Mouse (Mus musculus) MEL (cell line): ENCODE data around the gene Adgrv1. TPM values are rescaled to one million over a fixed set of nuclear protein-coding genes. Genes with fewer than 3 reads are reported as not detected.
A peak's percentile ranks its signal among the peaks of the same experiment; 100 is the strongest.

Source experiments
- DNase-seq: peaks from one replicate; pipeline ENCODE4 v3.0.0; 2011; ENCODE audit warnings: low read depth, low spot score
- H3K27ac ChIP-seq: 2 replicates; pipeline ENCODE4 v1.5.1; 2012; ENCODE audit warnings: low read depth, mild to moderate bottlenecking, control low read depth, low read length, moderate library complexity; ENCODE audit not compliant: control insufficient read depth
- H3K27me3 ChIP-seq, 2 experiments: fragments of 150-350 bp in 1 of 2; sonication (generic) in 1 of 2; 2 replicates each; pipeline ENCODE4 v1.6.1; 2012; ENCODE audit warnings: low read length in 2 of 2, mild to moderate bottlenecking in 2 of 2, improper control_type of control experiment in 1 of 2, moderate library complexity in 1 of 2; ENCODE audit not compliant: insufficient read depth in 2 of 2, control insufficient read depth in 1 of 2
- H3K36me3 ChIP-seq, 2 experiments: 2 replicates each; pipeline ENCODE4 v1.6.1; 2012 to 2014; ENCODE audit warnings: low read length in 2 of 2, improper control_type of control experiment in 1 of 2, inconsistent platforms in 1 of 2, mild to moderate bottlenecking in 1 of 2; ENCODE audit not compliant: insufficient read depth in 2 of 2, control insufficient read depth in 1 of 2
- H3K4me1 ChIP-seq, 2 experiments: fragments of 150-350 bp in 1 of 2; sonication (generic) in 1 of 2; 2 replicates each; pipeline ENCODE4 v1.6.1; 2012; ENCODE audit warnings: low read length in 2 of 2, improper control_type of control experiment in 1 of 2, mild to moderate bottlenecking in 1 of 2; ENCODE audit not compliant: insufficient read depth in 2 of 2, control insufficient read depth in 1 of 2
- H3K4me3 ChIP-seq, 2 experiments: fragments of 150-350 bp in 1 of 2; sonication (generic) in 1 of 2; 2 replicates each; pipeline ENCODE4 v1.5.1; 2012; ENCODE audit warnings: low read depth in 2 of 2, low read length in 2 of 2, mild to moderate bottlenecking in 2 of 2, moderate library complexity in 2 of 2, control low read depth in 1 of 2, improper control_type of control experiment in 1 of 2; ENCODE audit not compliant: control insufficient read depth in 1 of 2, insufficient read depth in 1 of 2
- H3K79me2 ChIP-seq: 2 replicates; pipeline ENCODE4 v1.6.1; 2012; ENCODE audit warnings: mild to moderate bottlenecking, low read length, moderate library complexity; ENCODE audit not compliant: control insufficient read depth, poor library complexity, insufficient read depth
- H3K9ac ChIP-seq: 2 replicates; pipeline ENCODE4 v1.6.1; 2012; ENCODE audit warnings: low read depth, mild to moderate bottlenecking, control low read depth, low read length, moderate library complexity; ENCODE audit not compliant: control insufficient read depth, poor library complexity, severe bottlenecking
- H3K9me3 ChIP-seq: fragments of 150-350 bp; sonication (generic); replicated peaks from 2 replicates; pipeline ENCODE4 v1.6.1; 2012; ENCODE audit warnings: mild to moderate bottlenecking, low read length, improper control_type of control experiment, moderate library complexity; ENCODE audit not compliant: insufficient read depth
- BHLHE40 ChIP-seq: IDR thresholded peaks from 2 replicates; pipeline ENCODE4 v1.6.1; 2012; ENCODE audit warnings: low read depth, mild to moderate bottlenecking, inconsistent platforms, low read length, improper control_type of control experiment, borderline replicate concordance
- CTCF ChIP-seq, 3 experiments: IDR thresholded peaks in 2 of 3; conservative IDR thresholded peaks in 1 of 3; 2 replicates each; pipeline ENCODE4 v1.5.1; 2011 to 2012; ENCODE audit warnings: low read length in 3 of 3, low read depth in 2 of 3, mild to moderate bottlenecking in 2 of 3, improper control_type of control experiment in 1 of 3, inconsistent platforms in 1 of 3, mixed read lengths in 1 of 3, moderate library complexity in 1 of 3; ENCODE audit not compliant: control insufficient read depth in 1 of 3, insufficient read depth in 1 of 3, poor library complexity in 1 of 3, severe bottlenecking in 1 of 3
- E2F4 ChIP-seq: IDR thresholded peaks from 2 replicates; pipeline ENCODE4 v1.6.1; 2011; ENCODE audit warnings: low read depth, low read length, improper control_type of control experiment, borderline replicate concordance
- EP300 ChIP-seq, 2 experiments: IDR thresholded peaks; 2 replicates each; pipeline ENCODE4 v1.6.1; 2011; ENCODE audit warnings: improper control_type of control experiment in 2 of 2, low read length in 2 of 2, low read depth in 1 of 2, mild to moderate bottlenecking in 1 of 2
- GATA1 ChIP-seq: IDR thresholded peaks from 2 replicates; pipeline ENCODE4 v1.6.1; 2011; ENCODE audit warnings: low read depth, low read length, improper control_type of control experiment
- HCFC1 ChIP-seq: IDR thresholded peaks from 2 replicates; pipeline ENCODE4 v1.6.1; 2012; ENCODE audit warnings: low read depth, mild to moderate bottlenecking, inconsistent platforms, low read length, improper control_type of control experiment, moderate library complexity
- KAT2A ChIP-seq: conservative IDR thresholded peaks from 2 replicates; pipeline ENCODE4 v1.6.1; 2012; ENCODE audit warnings: low read depth, low read length, improper control_type of control experiment, inconsistent platforms
- MAZ ChIP-seq: IDR thresholded peaks from 2 replicates; pipeline ENCODE4 v1.6.1; 2012; ENCODE audit warnings: low read depth, mild to moderate bottlenecking, inconsistent platforms, low read length, improper control_type of control experiment
- MEF2A ChIP-seq: IDR thresholded peaks from 2 replicates; pipeline ENCODE4 v1.6.1; 2014; ENCODE audit warnings: low read depth, mild to moderate bottlenecking, inconsistent platforms, low read length, improper control_type of control experiment; ENCODE audit not compliant: poor library complexity, insufficient replicate concordance, severe bottlenecking; ENCODE audit errors: extremely low read depth
- MXI1 ChIP-seq: IDR thresholded peaks from 2 replicates; pipeline ENCODE4 v1.6.1; 2011; ENCODE audit warnings: mild to moderate bottlenecking, low read depth, low read length, improper control_type of control experiment
- NELFE ChIP-seq: IDR thresholded peaks from 2 replicates; pipeline ENCODE4 v1.6.1; 2011; ENCODE audit warnings: low read depth, low read length, improper control_type of control experiment
- POLR2AphosphoS2 ChIP-seq: IDR thresholded peaks from 2 replicates; pipeline ENCODE4 v1.6.1; 2011; ENCODE audit warnings: low read length, improper control_type of control experiment
- POLR2AphosphoS5 ChIP-seq: IDR thresholded peaks from 2 replicates; pipeline ENCODE4 v1.6.1; 2012; ENCODE audit warnings: low read depth, borderline replicate concordance, mild to moderate bottlenecking, inconsistent platforms, low read length, moderate library complexity, mixed read lengths
- RAD21 ChIP-seq: IDR thresholded peaks from 2 replicates; pipeline ENCODE4 v1.6.1; 2011; ENCODE audit warnings: mild to moderate bottlenecking, low read depth, low read length, improper control_type of control experiment
- SIN3A ChIP-seq: IDR thresholded peaks from 2 replicates; pipeline ENCODE4 v1.6.1; 2012; ENCODE audit warnings: low read length, improper control_type of control experiment, inconsistent platforms
- SMC3 ChIP-seq: IDR thresholded peaks from 2 replicates; pipeline ENCODE4 v1.6.1; 2011; ENCODE audit warnings: low read depth, low read length, improper control_type of control experiment
- TAL1 ChIP-seq: IDR thresholded peaks from 2 replicates; pipeline ENCODE4 v1.6.1; 2012; ENCODE audit warnings: mild to moderate bottlenecking, inconsistent platforms, low read length, moderate library complexity, mixed read lengths
- TBP ChIP-seq: IDR thresholded peaks from 2 replicates; pipeline ENCODE4 v1.8.0; 2011; ENCODE audit warnings: low read depth, low read length, improper control_type of control experiment
- ZC3H11A ChIP-seq: IDR thresholded peaks from 2 replicates; pipeline ENCODE4 v1.6.1; 2012; ENCODE audit warnings: low read depth, mild to moderate bottlenecking, inconsistent platforms, low read length, improper control_type of control experiment
- ZKSCAN1 ChIP-seq: IDR thresholded peaks from 2 replicates; pipeline ENCODE4 v1.6.1; 2012; ENCODE audit warnings: low read depth, mild to moderate bottlenecking, inconsistent platforms, low read length, improper control_type of control experiment, moderate library complexity
- ZNF384 ChIP-seq: IDR thresholded peaks from 2 replicates; pipeline ENCODE4 v1.6.1; 2012; ENCODE audit warnings: low read depth, mild to moderate bottlenecking, inconsistent platforms, low read length, improper control_type of control experiment
- polyA plus RNA-seq, 2 experiments: library from polyadenylated mRNA; stranded (reverse) in 1 of 2; unstranded in 1 of 2; fragments of >175 nt in 1 of 2; fragments of >200 nt in 1 of 2; gene quantifications; 2 replicates each; pipeline versions ENCODE4 v1.2.1 to v1.2.4; 2012; ENCODE audit warnings: low replicate concordance in 2 of 2, low read depth in 1 of 2; ENCODE audit not compliant: insufficient read length in 2 of 2, insufficient read depth in 1 of 2, missing spikeins in 1 of 2
- total RNA-seq: library from RNA; depleted of rRNA; stranded (reverse); fragments of 300-350 nt; gene quantifications from 2 replicates; pipeline ENCODE4 v1.2.3, GENCODE M21; 2012

Adgrv1 gene
- total and polyA plus RNA-seq, 3 experiments: 5.6 to 5.8 TPM; not detected in 1

DNA sequence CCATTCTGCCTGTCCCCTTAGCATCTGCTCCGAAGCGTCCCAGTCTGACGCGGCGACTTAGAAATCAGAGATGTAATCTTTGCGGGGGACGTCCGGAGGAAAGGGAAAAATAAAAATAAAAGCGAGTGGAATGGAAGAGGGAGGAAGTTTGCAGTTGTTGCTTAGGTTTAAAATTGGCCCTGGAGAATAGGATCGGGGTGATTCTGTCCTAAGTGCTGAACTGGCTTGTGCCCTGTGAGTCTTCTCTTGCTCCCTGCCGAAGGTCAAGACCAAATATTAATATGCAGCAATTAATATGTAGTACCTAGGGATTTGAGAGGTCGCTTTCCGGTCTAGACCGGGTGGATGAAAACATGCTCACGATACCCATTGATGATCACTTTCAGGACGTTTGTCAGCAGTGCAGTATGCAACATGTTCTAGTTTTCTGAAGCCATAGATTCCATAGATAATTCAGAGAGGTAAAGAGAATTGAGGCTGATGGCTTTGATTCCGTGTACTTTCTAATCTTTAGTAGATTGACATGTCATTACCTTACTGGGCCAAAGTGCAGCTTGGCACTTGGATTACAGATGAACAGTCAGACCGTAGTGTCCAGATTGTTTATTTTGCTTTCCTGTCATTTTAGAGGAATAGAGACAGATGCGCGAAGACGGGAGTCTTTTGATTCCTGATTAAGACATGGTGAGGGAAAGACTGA lies 25.2 kb upstream of the Adgrv1 start:
- no peak for DNase-seq
- peak overlapping the region; percentile 70 to 78 for H3K4me3 ChIP-seq
- peak overlapping the region; percentile 82 for H3K9ac ChIP-seq
- TF ChIP-seq HCFC1 (0 out of 2 replicates have a peak, but pooled peaks have one; percentile 2), TBP (no peak), EP300 (IDR thresholded peaks at IDR 0.05; ENCODE audit: low read depth in 1 of 2, low read length in 2 of 2) (no peak), MAZ (no peak), CTCF (IDR thresholded peaks at IDR 0.05 in 2 of 3, conservative IDR thresholded peaks at IDR 0.05 in 1 of 3; ENCODE audit: control insufficient read depth in 1 of 3, insufficient read depth in 1 of 3, low read depth in 2 of 3, low read length in 3 of 3, poor library complexity in 1 of 3, severe bottlenecking in 1 of 3) (no peak), SIN3A (peak; percentile 80), ZKSCAN1 (no peak), SMC3 (no peak), POLR2AphosphoS2 (no peak), RAD21 (no peak), MEF2A (no peak), E2F4 (no peak), ZC3H11A (no peak), MXI1 (peak; percentile 41), ZNF384 (no peak), BHLHE40 (no peak), TAL1 (no peak), KAT2A (no peak), NELFE (no peak), POLR2AphosphoS5 (no peak), GATA1 (no peak; the same call in 1 of the 2 replicates)
- peak overlapping the region; percentile 53 for H3K27ac ChIP-seq
- no peaks in the 10 kb centered on the region for H3K27me3 ChIP-seq
- peaks cover 0 to 14% of the 10 kb centered on the region in 2 experiments; a peak in 2 of 4 replicates for H3K36me3 ChIP-seq
- H3K4me1 ChIP-seq: peaks cover 0 to 7% of the 10 kb centered on the region in 2 experiments; a peak in 1 of 4 replicates
- H3K79me2 ChIP-seq: peaks cover 9% of the 10 kb centered on the region
- H3K9me3 ChIP-seq: no peaks in the 10 kb centered on the region
